Mouse (Mus musculus): ENCODE measurements around the gene Frrs1l.

DNA sequence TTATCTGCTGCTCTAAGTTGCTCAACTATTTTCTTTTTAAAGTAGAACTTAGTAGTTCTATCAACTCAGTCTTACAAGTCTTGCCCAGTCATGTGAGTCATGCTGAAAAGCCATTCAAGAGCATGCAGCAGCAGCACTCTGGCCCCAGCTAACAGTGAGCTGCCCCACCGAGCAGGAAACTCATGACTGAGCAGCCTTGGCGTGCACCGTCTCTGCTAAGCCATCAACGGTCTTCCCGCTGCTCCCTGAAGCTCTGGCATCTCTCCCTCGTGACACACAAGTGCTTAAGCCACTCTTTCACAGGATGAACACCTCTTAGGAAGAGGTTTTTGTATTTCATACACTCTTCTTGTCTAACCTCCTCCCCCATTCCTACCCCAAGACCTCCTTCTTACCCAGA lies 53.1 kb downstream of the Frrs1l start:
- TF ChIP-seq CTCF (IDR thresholded peaks at IDR 0.05; ENCODE audit: borderline replicate concordance, insufficient read depth, low read length) (no peak), POLR2A (IDR thresholded peaks at IDR 0.05; ENCODE audit: low read depth, low read length) (no peak)

Measured in embryonic fibroblast, embryonic 13.5 days (primary cell).